Mouse (Mus musculus): ENCODE data around the gene Gltp.

Gltp gene

GRCm38 (mm10) chr5:114702403-114703392, 11.9 kb upstream of the Gltp start:
- no peak for DNase-seq (ENCODE audit: low read depth, low spot score)

GRCm38 (mm10) chr5:114699015-114699414, 8.2 kb upstream of the Gltp start:
- DNase-seq (ENCODE audit: low read depth, low spot score): no peak

- DNase-seq (ENCODE audit: low read depth, low spot score): no peak
Measured at GRCm38 (mm10) chr5:114698044-114698746, 7.4 kb upstream of the Gltp start.

GRCm38 (mm10) chr5:114696939-114697338, 6.2 kb upstream of the Gltp start:
- DNase-seq (ENCODE audit: low read depth, low spot score): no peak

GRCm38 (mm10) chr5:114695775-114696174, 5.0 kb upstream of the Gltp start:
- DNase-seq (ENCODE audit: low read depth, low spot score): no peak

- no peak for DNase-seq (ENCODE audit: low read depth, low spot score)
Measured at GRCm38 (mm10) chr5:114689700-114690366, 951 bp downstream of the Gltp start.

- DNase-seq (ENCODE audit: low read depth, low spot score): no peak
Measured at GRCm38 (mm10) chr5:114688703-114689102, 2.1 kb downstream of the Gltp start.

GRCm38 (mm10) chr5:114687901-114688300, 2.9 kb downstream of the Gltp start:
- DNase-seq (ENCODE audit: low read depth, low spot score): no peak

GRCm38 (mm10) chr5:114686726-114687210, 4.0 kb downstream of the Gltp start:
- no peak for DNase-seq (ENCODE audit: low read depth, low spot score)

GRCm38 (mm10) chr5:114685986-114686385, 4.8 kb downstream of the Gltp start:
- DNase-seq (ENCODE audit: low read depth, low spot score): no peak

- no peak for DNase-seq (ENCODE audit: low read depth, low spot score)
Measured at GRCm38 (mm10) chr5:114681717-114682116, 9.1 kb downstream of the Gltp start.

GRCm38 (mm10) chr5:114680676-114681285, 10.0 kb downstream of the Gltp start:
- DNase-seq (ENCODE audit: low read depth, low spot score): no peak

- DNase-seq (ENCODE audit: low read depth, low spot score): no peak
Measured at GRCm38 (mm10) chr5:114679841-114680591, 10.8 kb downstream of the Gltp start.

- no peak for DNase-seq (ENCODE audit: low read depth, low spot score)
Measured at GRCm38 (mm10) chr5:114674594-114674993, 16.2 kb downstream of the Gltp start.

- DNase-seq (ENCODE audit: low read depth, low spot score): no peak
Measured at GRCm38 (mm10) chr5:114673114-114673513, 17.7 kb downstream of the Gltp start.

GRCm38 (mm10) chr5:114669014-114669413, 21.8 kb downstream of the Gltp start:
- DNase-seq (ENCODE audit: low read depth, low spot score): no peak

- peak; percentile 91 for DNase-seq (ENCODE audit: low read depth, low spot score)
Measured at GRCm38 (mm10) chr5:114667228-114667856, 23.4 kb downstream of the Gltp start.

GRCm38 (mm10) chr5:114666659-114667058, 24.1 kb downstream of the Gltp start:
- no peak for DNase-seq (ENCODE audit: low read depth, low spot score)

GRCm38 (mm10) chr5:114664750-114665149, 26.0 kb downstream of the Gltp start:
- no peak for DNase-seq (ENCODE audit: low read depth, low spot score)

- DNase-seq (ENCODE audit: low read depth, low spot score): no peak
Measured at GRCm38 (mm10) chr5:114664139-114664538, 26.6 kb downstream of the Gltp start.

All from c-Kit-negative CD71-positive TER-119-positive erythroid progenitor cells, embryonic 14.5 days (primary cell).